Mouse (Mus musculus): ENCODE data around the gene Zfp644.

Gene Zfp644

DNA sequence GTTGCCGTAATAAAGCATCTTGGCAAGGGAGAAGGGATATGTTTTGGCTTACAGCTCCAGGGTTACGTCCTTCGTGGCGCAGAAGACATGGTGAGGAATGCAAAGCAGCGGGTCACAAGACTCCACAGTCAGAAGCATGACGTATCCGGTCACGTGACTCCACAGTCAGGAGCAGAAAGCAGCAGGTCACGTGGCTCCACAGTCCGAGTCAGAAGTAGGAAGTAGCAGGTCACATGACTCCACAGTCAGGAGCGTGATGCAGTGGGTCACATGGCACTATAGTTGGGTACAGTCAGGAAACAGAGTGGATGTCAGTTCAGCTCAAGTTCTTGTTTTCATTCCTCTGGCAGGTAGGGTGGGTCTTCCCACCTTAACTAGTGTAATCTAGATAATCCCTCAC, 107.4 kb downstream of the Zfp644 start:
- no peak for DNase-seq

- DNase-seq, result no peak
These were observed 108.1 kb downstream of the Zfp644 start for GRCm38 (mm10) chr5:106589006-106589405.

DNA sequence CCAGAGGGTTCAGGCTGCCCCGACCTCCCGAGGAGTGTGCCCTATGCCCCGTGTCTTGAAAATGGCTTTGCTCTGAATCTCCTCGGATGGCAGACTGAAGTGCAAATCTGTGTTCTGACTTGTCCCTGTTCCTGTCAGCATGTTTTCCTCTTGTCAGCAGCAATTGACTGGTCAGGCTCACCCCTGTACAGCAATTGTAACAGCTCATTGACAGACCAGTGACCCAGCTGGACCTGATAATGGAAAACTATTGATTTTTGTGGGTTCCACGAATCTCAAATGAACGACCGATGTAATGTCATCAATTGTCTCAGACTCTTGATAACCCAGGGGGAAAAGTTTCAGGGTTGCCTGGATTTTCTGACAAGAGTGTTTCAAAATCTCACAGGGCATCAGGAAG, 116.1 kb downstream of the Zfp644 start:
- DNase-seq, result no peak

DNA sequence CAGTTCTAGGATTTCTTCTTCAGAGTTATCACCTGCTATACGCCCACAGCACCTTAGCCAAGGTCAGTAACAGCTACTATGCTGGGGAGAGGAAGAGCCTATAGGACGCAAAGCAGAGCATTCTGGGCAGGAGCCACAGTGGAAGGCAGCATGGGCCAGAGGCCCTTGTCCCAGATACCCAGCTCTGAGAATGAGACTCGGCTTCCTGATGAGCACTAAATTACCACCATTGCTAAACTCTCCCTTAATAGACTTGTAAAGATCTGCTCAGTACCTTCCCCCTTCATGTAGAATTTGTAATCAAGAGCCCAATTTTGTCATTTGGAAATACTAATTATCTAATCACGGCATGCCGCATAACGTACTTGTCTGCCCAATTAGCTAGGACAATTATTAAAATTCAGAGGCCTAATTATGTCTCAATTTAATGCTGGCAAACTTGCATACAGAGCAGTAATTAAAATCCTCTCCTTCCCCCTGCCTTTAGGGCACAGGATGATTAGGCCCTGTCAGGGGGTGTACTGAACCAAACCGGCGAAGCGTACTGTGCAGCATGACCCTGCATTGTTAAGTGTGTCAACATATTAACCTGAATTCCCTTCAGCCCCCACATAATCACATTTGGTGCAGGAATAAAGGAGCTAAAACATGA, 119.7 kb downstream of the Zfp644 start:
- no peak for DNase-seq

- DNase-seq, result no peak
These were observed 122.0 kb downstream of the Zfp644 start for GRCm38 (mm10) chr5:106575098-106575497.

DNA sequence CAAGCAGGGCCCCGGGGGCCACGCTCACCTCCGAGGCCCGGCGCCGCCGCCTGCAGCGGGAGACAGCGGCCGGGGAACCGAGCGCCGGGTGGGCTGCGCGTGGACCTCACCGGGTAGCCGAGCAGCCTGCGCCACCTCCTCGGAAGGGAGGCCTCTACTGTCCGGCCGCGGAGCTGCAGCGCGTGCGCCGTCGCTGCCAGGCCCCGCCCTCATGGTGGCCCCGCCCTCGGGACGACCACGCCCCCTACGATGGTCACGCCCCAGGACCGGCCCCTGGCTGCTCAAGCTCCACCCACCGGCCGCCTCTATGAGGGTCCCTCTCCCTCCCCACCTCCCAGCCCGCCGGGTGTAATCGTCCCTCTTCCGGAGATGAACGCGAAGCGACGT, 122.5 kb downstream of the Zfp644 start:
- DNase-seq, result peak; percentile 51 to 84

GRCm38 (mm10) chr5:106573742-106574559, 123.1 kb downstream of the Zfp644 start:
- DNase-seq, result peak in 1 of 2 experiments; percentile 14
